Mouse (Mus musculus) brain, embryonic 14.5 days (tissue): ENCODE data around the gene Tnfrsf9. TPM values are rescaled to one million over a fixed set of nuclear protein-coding genes. Genes with fewer than 3 reads are reported as not detected.

Experiments used
- DNase-seq: peaks from one replicate; pipeline ENCODE4 v3.0.0-alpha.2; 2011; ENCODE audit warnings: low read depth
- CTCF ChIP-seq: fragments of 200-500 bp; IDR thresholded peaks from 2 replicates; pipeline ENCODE4 v1.5.1; 2012; ENCODE audit warnings: inconsistent platforms, mild to moderate bottlenecking, moderate library complexity, borderline replicate concordance; ENCODE audit not compliant: insufficient read depth, insufficient read length; ENCODE audit errors: extremely low read depth
- POLR2A ChIP-seq: fragments of 200-500 bp; IDR thresholded peaks from 2 replicates; pipeline ENCODE4 v1.6.1; 2012; ENCODE audit warnings: mild to moderate bottlenecking, inconsistent platforms, borderline replicate concordance; ENCODE audit not compliant: poor library complexity, insufficient read depth, insufficient read length, severe bottlenecking; ENCODE audit errors: extremely low read depth
- polyA plus RNA-seq: library from polyadenylated mRNA; depleted of rRNA; stranded (reverse); fragments of >200 nt; gene quantifications from 2 replicates; pipeline ENCODE4 v1.2.3, GENCODE M21; 2012; rRNA removed

Tnfrsf9 gene
- polyA plus RNA-seq, 1 experiment = 0.25 TPM

DNA sequence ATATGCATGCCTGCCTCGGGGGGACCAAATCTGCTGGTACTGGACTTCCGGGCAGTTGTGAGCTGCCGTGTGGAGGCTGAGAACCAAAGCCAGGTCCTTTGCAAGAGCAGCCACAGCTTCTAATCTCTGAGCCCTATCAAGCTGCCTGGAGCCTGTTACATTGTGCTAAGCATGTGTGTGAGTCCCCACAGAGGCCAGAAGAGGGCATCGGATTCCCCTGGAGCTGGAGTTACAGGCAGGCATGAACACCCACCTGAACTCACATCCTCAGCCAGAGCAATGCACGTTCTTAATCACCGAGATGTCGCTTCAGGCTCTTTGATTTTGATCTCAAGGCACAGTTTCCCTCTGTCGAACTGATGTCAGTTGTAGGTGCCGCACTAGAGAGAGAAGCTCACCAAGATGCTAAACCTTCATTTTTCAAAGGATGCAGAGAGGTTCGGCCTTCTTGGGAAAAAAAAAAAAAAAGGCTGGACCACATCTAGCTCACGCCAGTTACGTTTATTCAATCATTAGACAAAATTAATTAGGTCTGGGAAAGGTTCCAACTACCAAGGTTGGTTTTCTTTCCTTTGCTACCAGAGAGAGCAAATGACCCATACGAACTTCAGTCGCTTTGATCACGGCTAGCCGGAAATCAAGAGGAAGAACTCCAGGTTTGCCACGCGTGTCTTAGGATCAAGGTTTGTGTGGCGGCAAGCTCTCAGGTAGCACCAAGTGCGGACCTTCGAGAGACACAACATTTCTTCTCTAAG, 64.0 kb downstream of the Tnfrsf9 start:
- DNase-seq = peak; percentile 32
- TF ChIP-seq POLR2A (no peak), CTCF (no peak)

- TF ChIP-seq CTCF = no peak
- TF ChIP-seq POLR2A = no peak
- no peak for DNase-seq
Observed at GRCm38 (mm10) chr4:150979455-150979854, 65.1 kb downstream of the Tnfrsf9 start.

GRCm38 (mm10) chr4:150980153-150980552, 65.8 kb downstream of the Tnfrsf9 start:
- no peak for TF ChIP-seq POLR2A
- TF ChIP-seq CTCF = no peak
- no peak for DNase-seq

DNA sequence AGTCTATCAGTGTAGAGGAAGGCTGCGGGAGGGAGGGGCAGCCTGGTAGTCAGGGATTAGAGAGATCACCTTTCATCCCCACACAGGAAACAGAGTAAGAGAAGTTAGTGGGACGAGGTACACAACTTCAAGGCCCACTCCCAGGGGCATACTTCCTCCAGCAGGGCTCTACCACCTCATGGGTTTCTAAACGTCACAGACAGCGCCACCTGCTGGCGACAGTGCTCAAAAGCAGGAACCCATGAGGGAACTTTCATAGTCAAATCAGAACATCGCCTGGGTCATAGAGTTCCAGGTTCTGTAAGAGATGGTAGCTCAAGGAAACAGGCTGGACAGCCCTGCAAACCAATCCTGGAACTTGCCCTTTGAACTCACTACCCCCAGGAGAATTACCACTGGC, 75.8 kb downstream of the Tnfrsf9 start:
- TF ChIP-seq CTCF = peak; percentile 47; the same call in 1 of the 2 replicates
- no peak for TF ChIP-seq POLR2A
- DNase-seq = no peak

Other genes with a start within 250 kb of the Tnfrsf9 start
- gene Errfi1, start 60.6 kb upstream of the Tnfrsf9 start, polyA plus RNA-seq = 18.5 and 22.7 TPM in 2 replicates
- 268 and 286 TPM in 2 replicates for gene Park7, start 125 bp upstream of the Tnfrsf9 start, polyA plus RNA-seq
- not detected in 2 replicates for gene Uts2, start 82.5 kb downstream of the Tnfrsf9 start, polyA plus RNA-seq
- gene Per3, start 130.1 kb downstream of the Tnfrsf9 start, polyA plus RNA-seq = 4.1 and 4.2 TPM in 2 replicates
- gene Vamp3, start 143.4 kb downstream of the Tnfrsf9 start, polyA plus RNA-seq = 55.8 and 55.9 TPM in 2 replicates
- gene Gm13090, start 175.0 kb downstream of the Tnfrsf9 start, polyA plus RNA-seq = not detected in 2 replicates